ENCODE assay signal across 34 mouse cellular contexts in genomic region chr5:98523050-98523449, GRCm38 (mm10). TPM values are rescaled to one million over a fixed set of nuclear protein-coding genes. Genes with fewer than 3 reads are reported as not detected.
DNase-seq lines count a peak whose midpoint lies in the region; ATAC-seq and TF ChIP-seq lines count a peak whose summit lies in the region.
"Had no signal": no experiment of that assay in that cellular context is flagged by ENCODE, and none has a peak within 500 bp of the region (broad histone marks: within the 10 kb centered on the region; RNA-seq: fewer than 3 reads in every experiment).

No protein-coding gene starts in this region.

- H3K4me2 ChIP-seq in kidney, embryonic 16.5 days (replicated peaks; ENCODE audit: low read depth, low read length) = no peak overlapping the region
- no peak overlapping the region for H3K4me2 ChIP-seq in kidney, embryonic 14.5 days (replicated peaks; ENCODE audit: low read depth, low read length)
- H3K4me2 ChIP-seq in CH12.LX (ENCODE audit: insufficient read depth, low read depth, poor library complexity, severe bottlenecking) = no peak overlapping the region
- no peak overlapping the region for H3K4me2 ChIP-seq in intestine, embryonic 15.5 days (replicated peaks)
- H3K4me2 ChIP-seq: forebrain, embryonic 13.5 days; heart, embryonic 11.5 days; hindbrain, embryonic 12.5 days; hindbrain, embryonic 15.5 days had no signal

- no peaks in the 10 kb centered on the region for H3K36me3 ChIP-seq in kidney, embryonic 16.5 days (ENCODE audit: insufficient read depth, low read length)
- no peaks in the 10 kb centered on the region for H3K36me3 ChIP-seq in kidney, embryonic 14.5 days (ENCODE audit: control insufficient read depth, insufficient read depth, low read length)
- H3K36me3 ChIP-seq in C2C12 (ENCODE audit: control insufficient read depth, insufficient read depth) (no peaks in the 10 kb centered on the region), CH12.LX (replicated peaks in 1 of 2; ENCODE audit: control insufficient read depth in 1 of 2, insufficient read depth in 1 of 2, low read length in 1 of 2) (no peaks in the 10 kb centered on the region)
- H3K36me3 ChIP-seq in intestine, embryonic 15.5 days = no peaks in the 10 kb centered on the region
- H3K36me3 ChIP-seq: forebrain, embryonic 10.5 days; G1E; hindbrain, embryonic 12.5 days; hindbrain, embryonic 15.5 days had no signal

- dilution Hi-C loops in CH12.LX (cut with MboI; ENCODE audit: extremely low pct_ligation_motif_present, extremely low pct_unique_long_range_greater_than_20kb, low sequenced_read_pairs) = no loop called here

- TF ChIP-seq EP300 in CH12.LX (IDR thresholded peaks at IDR 0.05; ENCODE audit: low read length) = no peak

- intact Hi-C loops in left cerebral cortex, postnatal 36 days (cut with DNase I) = no loop called here

- H3K27me3 ChIP-seq in kidney, embryonic 16.5 days (ENCODE audit: insufficient read depth, low read length) = no peaks in the 10 kb centered on the region
- H3K27me3 ChIP-seq in kidney, embryonic 14.5 days (ENCODE audit: control insufficient read depth, insufficient read depth, low read length) = no peaks in the 10 kb centered on the region
- H3K27me3 ChIP-seq in C2C12 (ENCODE audit: control insufficient read depth, insufficient read depth, insufficient read length) (peaks cover 5% of the 10 kb centered on the region), CH12.LX (replicated peaks) (no peaks in the 10 kb centered on the region)
- H3K27me3 ChIP-seq in intestine, embryonic 15.5 days (replicated peaks) = no peaks in the 10 kb centered on the region
- H3K27me3 ChIP-seq: forebrain, embryonic 13.5 days; hindbrain, embryonic 12.5 days; hindbrain, embryonic 15.5 days had no signal

- TF ChIP-seq CTCF in C2C12 (IDR thresholded peaks at IDR 0.05; ENCODE audit: control insufficient read depth, insufficient read depth, insufficient read length) (no peak), CH12.LX (conservative IDR thresholded peaks at IDR 0.05 in 1 of 2, IDR thresholded peaks at IDR 0.05 in 1 of 2; ENCODE audit: low read depth in 2 of 2, low read length in 2 of 2) (no peak)

- H3K79me2 ChIP-seq in C2C12 (ENCODE audit: control insufficient read depth, insufficient read depth) = no peaks in the 10 kb centered on the region
- no peaks in the 10 kb centered on the region for H3K79me2 ChIP-seq in CH12.LX (replicated peaks; ENCODE audit: control insufficient read depth, extremely low read depth, insufficient read depth, poor library complexity, severe bottlenecking)

- no peak overlapping the region for H3K4me3 ChIP-seq in kidney, embryonic 16.5 days (ENCODE audit: low read length)
- H3K4me3 ChIP-seq in kidney, embryonic 14.5 days (ENCODE audit: low read length) = no peak overlapping the region
- H3K4me3 ChIP-seq in C2C12 (ENCODE audit: insufficient read depth, poor library complexity, severe bottlenecking) (no peak overlapping the region), CH12.LX (replicated peaks in 1 of 3; ENCODE audit: low read depth in 2 of 3, low read length in 2 of 3, poor library complexity in 1 of 3) (no peak overlapping the region)
- H3K4me3 ChIP-seq in intestine, embryonic 15.5 days (replicated peaks) = no peak overlapping the region
- H3K4me3 ChIP-seq: forebrain, embryonic 10.5 days; forebrain, embryonic 13.5 days; gastrocnemius, adult 2 months; hindbrain, embryonic 12.5 days; hindbrain, embryonic 15.5 days had no signal

- 80% methylated on average over 7 of the region's 7 CpGs for WGBS in kidney, embryonic 16.5 days
- WGBS in kidney, embryonic 14.5 days = 85% methylated on average over 7 of the region's 7 CpGs
- WGBS in intestine, embryonic 15.5 days = 82% methylated on average over 7 of the region's 7 CpGs

- no peaks in the 10 kb centered on the region for H3K79me3 ChIP-seq in C2C12 (ENCODE audit: low read depth)

- in situ Hi-C loops in CH12.LX (cut with MboI; ENCODE audit: low pct_ligation_motif_present, low pct_unique_long_range_greater_than_20kb, low sequenced_read_pairs) = no loop called here

- peak overlapping the region; percentile 47 for H3K27ac ChIP-seq in kidney, embryonic 16.5 days (ENCODE audit: low read length)
- no peak overlapping the region for H3K27ac ChIP-seq in kidney, embryonic 14.5 days (ENCODE audit: low read depth, low read length)
- H3K27ac ChIP-seq in CH12.LX (ENCODE audit: insufficient read depth, low read depth) = no peak overlapping the region
- H3K27ac ChIP-seq in intestine, embryonic 15.5 days = no peak overlapping the region
- H3K27ac ChIP-seq: forebrain, embryonic 10.5 days; forebrain, embryonic 13.5 days; gastrocnemius, adult 2 months; hindbrain, embryonic 12.5 days; hindbrain, embryonic 15.5 days had no signal

- no peak for TF ChIP-seq RAD21 in CH12.LX (IDR thresholded peaks at IDR 0.05; ENCODE audit: low read depth, low read length)

- ATAC-seq in kidney, embryonic 16.5 days (ENCODE audit: low FRiP score, low TSS enrichment) = 0 out of 2 replicates have a peak, but pooled peaks have one; percentile 19
- ATAC-seq in kidney, embryonic 14.5 days (ENCODE audit: low FRiP score, low TSS enrichment) = no peak
- peak; percentile 54; the same call in 1 of the 2 replicates for ATAC-seq in intestine, embryonic 15.5 days
- ATAC-seq: forebrain, embryonic 13.5 days; forebrain, postnatal 0 days had no signal

- no peak for TF ChIP-seq POLR2A in CH12.LX (IDR thresholded peaks at IDR 0.05; ENCODE audit: low read depth, low read length)

- peak; percentile 12 for DNase-seq in CH12.LX (ENCODE audit: extremely low read depth)
- DNase-seq in left cerebral cortex, postnatal 36 days (ENCODE audit: low spot score in 2 of 2) = no peak
- DNase-seq in spleen, adult 12 weeks (ENCODE audit: low spot score) = no peak
- no peak for DNase-seq in cerebellum, postnatal 10 days
- DNase-seq: adrenal gland, adult 2 months; adrenal gland, postnatal 14 days; cerebellum, adult 11-12 months; cerebellum, adult 8-10 months; cerebellum, postnatal 14 days; forebrain, postnatal 0 days; gastrocnemius, adult 2 months; gastrocnemius, postnatal 14 days; heart, adult 11 months had no signal

- no peak overlapping the region for H3K9ac ChIP-seq in kidney, embryonic 16.5 days (replicated peaks; ENCODE audit: low read length)
- no peak overlapping the region for H3K9ac ChIP-seq in kidney, embryonic 14.5 days (ENCODE audit: low read depth, low read length)
- H3K9ac ChIP-seq in CH12.LX (ENCODE audit: insufficient read depth, low read depth) = no peak overlapping the region
- no peak overlapping the region for H3K9ac ChIP-seq in intestine, embryonic 15.5 days
- H3K9ac ChIP-seq: forebrain, embryonic 13.5 days; forebrain, postnatal 0 days; hindbrain, embryonic 12.5 days; hindbrain, embryonic 15.5 days had no signal

- H3K9me3 ChIP-seq in kidney, embryonic 16.5 days (ENCODE audit: low read length) = 0 out of 2 replicates have a peak, but pooled peaks cover 2% of the 10 kb centered on the region
- no peaks in the 10 kb centered on the region for H3K9me3 ChIP-seq in kidney, embryonic 14.5 days (ENCODE audit: control insufficient read depth, low read length)
- peaks cover 2% of the 10 kb centered on the region for H3K9me3 ChIP-seq in CH12.LX (replicated peaks; ENCODE audit: low read length)
- no peaks in the 10 kb centered on the region for H3K9me3 ChIP-seq in intestine, embryonic 15.5 days
- H3K9me3 ChIP-seq: forebrain, embryonic 10.5 days; forebrain, embryonic 13.5 days; hindbrain, embryonic 12.5 days; hindbrain, embryonic 15.5 days had no signal

- no peak overlapping the region for H3ac ChIP-seq in C2C12 (ENCODE audit: control insufficient read depth, insufficient read length, low read depth)

- no peaks in the 10 kb centered on the region for H3K4me1 ChIP-seq in kidney, embryonic 16.5 days (ENCODE audit: insufficient read depth, low read length)
- H3K4me1 ChIP-seq in kidney, embryonic 14.5 days (ENCODE audit: control insufficient read depth, insufficient read depth, low read length) = no peaks in the 10 kb centered on the region
- no peaks in the 10 kb centered on the region; a peak in 1 of 4 replicates for H3K4me1 ChIP-seq in CH12.LX (ENCODE audit: control insufficient read depth in 1 of 2, insufficient read depth in 2 of 2)
- 0 out of 2 replicates have a peak, but pooled peaks cover 3% of the 10 kb centered on the region for H3K4me1 ChIP-seq in intestine, embryonic 15.5 days (replicated peaks)
- H3K4me1 ChIP-seq: forebrain, embryonic 10.5 days; forebrain, embryonic 13.5 days; hindbrain, embryonic 12.5 days; hindbrain, embryonic 15.5 days had no signal

TF ChIP-seq in C2C12, 6 proteins besides CTCF, POLR2A, EP300 and RAD21:
- TF ChIP-seq CEBPB (IDR thresholded peaks at IDR 0.05; ENCODE audit: low read depth) (no peak), MYOD1 (IDR thresholded peaks at IDR 0.05; ENCODE audit: control insufficient read depth, insufficient read length, low read depth) (no peak), MYOG (IDR thresholded peaks at IDR 0.05; ENCODE audit: control insufficient read depth, extremely low read depth, insufficient read length) (no peak), FOSL1 (IDR thresholded peaks at IDR 0.05; ENCODE audit: insufficient read depth, low read length, poor library complexity, severe bottlenecking) (no peak), USF1 (IDR thresholded peaks at IDR 0.05; ENCODE audit: low read depth) (peak; percentile 39)
TF ChIP-seq in C2C12: peak in this region for 1.

TF ChIP-seq in CH12.LX, 34 proteins besides CTCF, POLR2A, EP300 and RAD21:
- no peak for TF ChIP-seq MXI1 (IDR thresholded peaks at IDR 0.05; ENCODE audit: low read depth, low read length)
- no peak for TF ChIP-seq KAT2A (IDR thresholded peaks at IDR 0.05; ENCODE audit: insufficient replicate concordance, low read length)
- 0 out of 2 replicates have a peak, but pooled peaks have one; percentile 25 for TF ChIP-seq BHLHE40 (IDR thresholded peaks at IDR 0.05; ENCODE audit: low read depth, low read length)
- TF ChIP-seq ETS1 (conservative IDR thresholded peaks at IDR 0.05; ENCODE audit: low read depth, low read length) = peak; percentile 70

RNA-seq across cellular contexts. Expression of gene Gm11111, which starts 29.4 kb away (rescaled TPM):
- not detected in 2 replicates for polyA plus RNA-seq in kidney, embryonic 16.5 days (2015; fragmentation: Nextera tagmentation; extraction: Ambion mirVana)
- not detected in 2 replicates for polyA plus RNA-seq in kidney, embryonic 14.5 days (2014; fragmentation: Nextera tagmentation; extraction: Ambion mirVana)
- not detected for polyA plus RNA-seq in C2C12 (2012; fragmentation: generic; extraction: Trizol)
- not detected in 2 replicates for total RNA-seq in CH12.LX (2012; rRNA removed)
- not detected in 2 replicates for total RNA-seq in CH12.LX (2014; rRNA removed)
- polyA plus RNA-seq in CH12.LX (2012; ENCODE audit: insufficient read length, low read depth) = not detected in 2 replicates
- polyA plus RNA-seq in intestine, embryonic 15.5 days (2015; fragmentation: Nextera tagmentation; extraction: Ambion mirVana) = not detected in 2 replicates
- total RNA-seq in left cerebral cortex, postnatal 36 days (2021) = not detected
- total RNA-seq: adrenal gland, adult 2 months; adrenal gland, postnatal 14 days; adrenal gland, postnatal 4 days; forebrain, postnatal 0 days; G1E; gastrocnemius, adult 2 months; gastrocnemius, postnatal 14 days; gastrocnemius, postnatal 4 days; heart, adult 8-10 months; heart, postnatal 25 days; hematopoietic stem cell, adult 5-6 weeks had no signal
- polyA plus RNA-seq: adrenal gland, adult 2 months; brain, embryonic 14.5 days; embryonic facial prominence, embryonic 11.5 days; embryonic facial prominence, embryonic 14.5 days; forebrain, embryonic 10.5 days; forebrain, embryonic 13.5 days; forebrain, postnatal 0 days; frontal cortex, adult 2 months; G1E; heart, embryonic 11.5 days; heart, embryonic 14.5 days; heart, postnatal 0 days; hindbrain, embryonic 12.5 days; hindbrain, embryonic 15.5 days had no signal
